Mouse (Mus musculus): ENCODE results near the gene Wdpcp. TPM values are rescaled to one million over a fixed set of nuclear protein-coding genes. Genes with fewer than 3 reads are reported as not detected.
"Not testable (repeated sequence)": the region's sequence is repeated elsewhere in the genome, so short reads cannot be mapped to it uniquely, and the experiment has no call there.

The Wdpcp gene
- polyA plus RNA-seq (2015; fragmentation: Nextera tagmentation; extraction: Ambion mirVana) = 12.7 and 17.3 TPM in 2 replicates

GRCm38 (mm10) chr11:21571700-21572381 lies at the start of gene Wdpcp, which contains the start of gene Mdh1:
Gene Wdpcp, plus strand, starts transcription at chr11:21572235.
Gene Mdh1, minus strand, starts transcription at chr11:21572367.
- peak within 1 kb of the TSS; percentile 49 for H3K9ac ChIP-seq
- peaks cover under 1% of the 10 kb centered on the region; the same call in 1 of the 2 replicates for H3K36me3 ChIP-seq
- H3K4me1 ChIP-seq = peaks cover 22% of the 10 kb centered on the region
- peak within 1 kb of the TSS; percentile 83 for H3K27ac ChIP-seq (replicated peaks)
- H3K9me3 ChIP-seq (replicated peaks) = no peaks in the 10 kb centered on the region
- no peaks in the 10 kb centered on the region for H3K27me3 ChIP-seq
- ATAC-seq (ENCODE audit: insufficient number of reproducible peaks, low FRiP score, low TSS enrichment, low read depth) = peak; percentile 99
- WGBS = under 1% methylated on average over 42 of the region's 42 CpGs
- peak within 1 kb of the TSS; percentile 67 for H3K4me2 ChIP-seq (replicated peaks)
- peak within 1 kb of the TSS; percentile 72 for H3K4me3 ChIP-seq (replicated peaks)

GRCm38 (mm10) chr11:21528676-21529394 lies 43.2 kb upstream of the Wdpcp start:
- 29% methylated on average over 2 of the region's 2 CpGs for WGBS

GRCm38 (mm10) chr11:21530856-21531255 lies 41.2 kb upstream of the Wdpcp start:
- not testable (repeated sequence) for H3K27me3 ChIP-seq; H3K9ac ChIP-seq; ATAC-seq (ENCODE audit: insufficient number of reproducible peaks, low FRiP score, low TSS enrichment, low read depth); H3K4me1 ChIP-seq; H3K4me3 ChIP-seq (replicated peaks); H3K36me3 ChIP-seq; H3K9me3 ChIP-seq (replicated peaks); H3K27ac ChIP-seq (replicated peaks); H3K4me2 ChIP-seq (replicated peaks)
- WGBS = 81% methylated on average over 2 of the region's 2 CpGs

More at GRCm38 (mm10) chr11:21528676-21529394, 43.2 kb upstream of the Wdpcp start:
- no peaks in the 10 kb centered on the region for H3K27me3 ChIP-seq
- H3K36me3 ChIP-seq = no peaks in the 10 kb centered on the region
- H3K4me2 ChIP-seq (replicated peaks) = no peak overlapping the region
- no peaks in the 10 kb centered on the region for H3K9me3 ChIP-seq (replicated peaks)
- ATAC-seq (ENCODE audit: insufficient number of reproducible peaks, low FRiP score, low TSS enrichment, low read depth) = no peak
- H3K9ac ChIP-seq = no peak overlapping the region
- no peaks in the 10 kb centered on the region for H3K4me1 ChIP-seq
- H3K4me3 ChIP-seq (replicated peaks) = no peak overlapping the region
- no peak overlapping the region for H3K27ac ChIP-seq (replicated peaks)

GRCm38 (mm10) chr11:21540072-21540471 lies 32.0 kb upstream of the Wdpcp start:
- Histone ChIP-seq H3K4me1 (no peaks in the 10 kb centered on the region), H3K27me3 (no peaks in the 10 kb centered on the region), H3K36me3 (no peaks in the 10 kb centered on the region), H3K9me3 (replicated peaks) (no peaks in the 10 kb centered on the region), H3K4me2 (replicated peaks) (no peak overlapping the region), H3K9ac (no peak overlapping the region), H3K4me3 (replicated peaks) (no peak overlapping the region), H3K27ac (replicated peaks) (no peak overlapping the region)
- no peak for ATAC-seq (ENCODE audit: insufficient number of reproducible peaks, low FRiP score, low TSS enrichment, low read depth)
- 64% methylated on average over 2 of the region's 2 CpGs for WGBS

- Histone ChIP-seq H3K36me3 (no peaks in the 10 kb centered on the region), H3K9ac (no peak overlapping the region), H3K9me3 (replicated peaks) (no peaks in the 10 kb centered on the region), H3K4me3 (replicated peaks) (no peak overlapping the region), H3K27ac (replicated peaks) (no peak overlapping the region), H3K27me3 (no peaks in the 10 kb centered on the region), H3K4me1 (no peaks in the 10 kb centered on the region), H3K4me2 (replicated peaks) (no peak overlapping the region)
- WGBS = 94% methylated on average over 2 of the region's 2 CpGs
- no peak for ATAC-seq (ENCODE audit: insufficient number of reproducible peaks, low FRiP score, low TSS enrichment, low read depth)
Observed at GRCm38 (mm10) chr11:21540622-21541021, 31.4 kb upstream of the Wdpcp start.

DNA sequence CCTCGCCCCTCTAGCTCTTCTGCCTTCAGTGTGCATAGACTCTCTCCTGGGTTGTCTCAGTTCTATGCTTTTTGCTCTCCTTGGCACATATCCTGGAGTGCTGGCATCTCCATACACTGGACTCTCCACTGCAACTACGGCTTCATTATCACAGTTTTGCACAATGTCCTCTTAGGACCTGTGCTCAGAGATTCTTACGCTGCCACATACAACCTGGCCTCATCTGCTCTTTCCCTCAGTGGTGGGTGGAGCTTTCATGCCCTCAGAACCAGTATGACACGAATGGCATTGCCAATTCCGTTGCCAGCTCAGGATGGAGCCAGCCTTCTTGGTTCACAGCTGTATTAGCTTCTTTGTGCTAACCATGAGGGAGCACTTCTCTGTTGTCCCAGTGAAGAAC lies 29.3 kb upstream of the Wdpcp start:
- Histone ChIP-seq H3K4me1 (no peaks in the 10 kb centered on the region), H3K27me3 (no peaks in the 10 kb centered on the region), H3K36me3 (no peaks in the 10 kb centered on the region), H3K4me2 (replicated peaks) (no peak overlapping the region), H3K9me3 (replicated peaks) (no peaks in the 10 kb centered on the region), H3K9ac (no peak overlapping the region), H3K27ac (replicated peaks) (no peak overlapping the region), H3K4me3 (replicated peaks) (no peak overlapping the region)
- no peak for ATAC-seq (ENCODE audit: insufficient number of reproducible peaks, low FRiP score, low TSS enrichment, low read depth)
- WGBS = 78% methylated on average over 5 of the region's 5 CpGs

DNA sequence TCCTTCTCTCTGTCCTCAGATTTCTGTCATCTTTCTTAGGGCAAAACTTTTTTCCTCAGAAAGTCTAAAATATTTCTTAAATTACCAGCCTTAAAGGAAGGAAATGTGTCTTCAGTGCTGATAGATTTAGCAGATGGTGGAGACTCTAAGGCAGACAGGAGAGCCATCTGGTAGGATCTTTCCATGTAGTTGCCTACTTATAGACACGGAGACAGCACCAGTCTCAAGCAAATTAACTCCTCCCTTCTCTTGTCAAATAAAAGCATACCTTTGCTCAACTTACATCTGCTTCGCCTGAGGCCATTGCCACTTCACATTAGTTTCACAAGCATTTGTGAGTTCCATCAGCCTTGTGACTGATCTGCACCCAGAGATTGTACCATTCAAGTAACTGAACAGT lies 27.0 kb upstream of the Wdpcp start:
- Histone ChIP-seq H3K4me3 (replicated peaks) (no peak overlapping the region), H3K36me3 (no peaks in the 10 kb centered on the region), H3K4me2 (replicated peaks) (no peak overlapping the region), H3K27ac (replicated peaks) (no peak overlapping the region), H3K4me1 (no peaks in the 10 kb centered on the region), H3K9ac (no peak overlapping the region), H3K9me3 (replicated peaks) (no peaks in the 10 kb centered on the region), H3K27me3 (no peaks in the 10 kb centered on the region)
- no peak for ATAC-seq (ENCODE audit: insufficient number of reproducible peaks, low FRiP score, low TSS enrichment, low read depth)
- WGBS = 34% methylated on average over 2 of the region's 2 CpGs

- no peak for ATAC-seq (ENCODE audit: insufficient number of reproducible peaks, low FRiP score, low TSS enrichment, low read depth)
- Histone ChIP-seq H3K4me3 (replicated peaks) (no peak overlapping the region), H3K36me3 (no peaks in the 10 kb centered on the region), H3K4me1 (no peaks in the 10 kb centered on the region), H3K4me2 (replicated peaks) (no peak overlapping the region), H3K9me3 (replicated peaks) (no peaks in the 10 kb centered on the region), H3K9ac (no peak overlapping the region), H3K27ac (replicated peaks) (no peak overlapping the region), H3K27me3 (no peaks in the 10 kb centered on the region)
Observed at GRCm38 (mm10) chr11:21545951-21546350, 26.1 kb upstream of the Wdpcp start.

GRCm38 (mm10) chr11:21546671-21547070 lies 25.4 kb upstream of the Wdpcp start:
- no peaks in the 10 kb centered on the region for H3K9me3 ChIP-seq (replicated peaks)
- H3K27me3 ChIP-seq = no peaks in the 10 kb centered on the region
- no peak overlapping the region for H3K4me3 ChIP-seq (replicated peaks)
- no peak for ATAC-seq (ENCODE audit: insufficient number of reproducible peaks, low FRiP score, low TSS enrichment, low read depth)
- H3K27ac ChIP-seq (replicated peaks) = no peak overlapping the region
- H3K36me3 ChIP-seq = no peaks in the 10 kb centered on the region
- WGBS = 66% methylated on average over 1 of the region's 1 CpGs
- no peaks in the 10 kb centered on the region for H3K4me1 ChIP-seq
- H3K9ac ChIP-seq = no peak overlapping the region
- no peak overlapping the region for H3K4me2 ChIP-seq (replicated peaks)

GRCm38 (mm10) chr11:21547518-21547917 lies 24.5 kb upstream of the Wdpcp start:
- no peaks in the 10 kb centered on the region for H3K36me3 ChIP-seq
- no peak overlapping the region for H3K4me3 ChIP-seq (replicated peaks)
- no peak overlapping the region for H3K4me2 ChIP-seq (replicated peaks)
- H3K27me3 ChIP-seq = no peaks in the 10 kb centered on the region
- no peaks in the 10 kb centered on the region for H3K9me3 ChIP-seq (replicated peaks)
- no peak overlapping the region for H3K27ac ChIP-seq (replicated peaks)
- H3K4me1 ChIP-seq = no peaks in the 10 kb centered on the region
- H3K9ac ChIP-seq = no peak overlapping the region
- no peak for ATAC-seq (ENCODE audit: insufficient number of reproducible peaks, low FRiP score, low TSS enrichment, low read depth)

DNA sequence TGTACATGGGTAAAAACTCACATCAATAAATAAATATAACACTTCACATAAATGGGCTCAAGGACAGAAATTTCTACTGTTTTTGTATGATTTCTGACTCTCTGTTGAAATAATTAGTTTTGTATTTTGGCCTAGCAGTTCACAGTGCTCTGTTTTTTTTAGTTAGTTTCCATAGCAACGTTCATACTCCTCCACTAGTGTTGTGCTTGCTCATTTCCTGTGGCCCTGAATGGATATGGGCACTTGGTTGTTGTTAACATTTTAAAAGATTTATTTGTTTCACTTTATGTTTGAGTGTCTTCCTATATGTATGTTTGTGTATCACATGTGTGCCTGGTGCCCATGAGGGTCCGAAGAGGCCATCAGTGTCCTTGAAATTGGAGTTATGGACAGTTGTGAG lies 23.0 kb upstream of the Wdpcp start:
- Histone ChIP-seq H3K27me3 (no peaks in the 10 kb centered on the region), H3K36me3 (no peaks in the 10 kb centered on the region), H3K4me2 (replicated peaks) (no peak overlapping the region), H3K4me3 (replicated peaks) (no peak overlapping the region), H3K27ac (replicated peaks) (no peak overlapping the region), H3K4me1 (no peaks in the 10 kb centered on the region), H3K9me3 (replicated peaks) (no peaks in the 10 kb centered on the region), H3K9ac (no peak overlapping the region)
- ATAC-seq (ENCODE audit: insufficient number of reproducible peaks, low FRiP score, low TSS enrichment, low read depth) = no peak
- WGBS = 92% methylated on average over 2 of the region's 2 CpGs

GRCm38 (mm10) chr11:21549754-21550153 lies 22.3 kb upstream of the Wdpcp start:
- H3K4me3 ChIP-seq (replicated peaks) = no peak overlapping the region
- H3K27me3 ChIP-seq = no peaks in the 10 kb centered on the region
- no peaks in the 10 kb centered on the region for H3K4me1 ChIP-seq
- no peaks in the 10 kb centered on the region for H3K9me3 ChIP-seq (replicated peaks)
- 83% methylated on average over 4 of the region's 4 CpGs for WGBS
- no peak overlapping the region for H3K4me2 ChIP-seq (replicated peaks)
- ATAC-seq (ENCODE audit: insufficient number of reproducible peaks, low FRiP score, low TSS enrichment, low read depth) = no peak
- no peak overlapping the region for H3K27ac ChIP-seq (replicated peaks)
- no peak overlapping the region for H3K9ac ChIP-seq
- H3K36me3 ChIP-seq = no peaks in the 10 kb centered on the region
